Mouse (Mus musculus) spleen, adult 2 months (tissue): ENCODE results near the gene Kcnq5. TPM values are rescaled to one million over a fixed set of nuclear protein-coding genes. Genes with fewer than 3 reads are reported as not detected.

Experiments used
- DNase-seq, 2 experiments: peaks; one replicate each; pipeline versions ENCODE4 v3.0.0 to v3.0.0-alpha.2; 2012 to 2021; ENCODE audit warnings: low spot score in 2 of 2, low read depth in 1 of 2
- H3K27ac ChIP-seq: fragments of 200-500 bp; 2 replicates; pipeline ENCODE4 v1.5.1; 2012; ENCODE audit warnings: low read length, inconsistent platforms; ENCODE audit not compliant: insufficient read depth
- H3K27me3 ChIP-seq: fragments of 200-500 bp; 2 replicates; pipeline ENCODE4 v1.6.1; 2012; ENCODE audit warnings: mild to moderate bottlenecking, moderate library complexity, low read length, inconsistent platforms; ENCODE audit not compliant: control insufficient read depth, insufficient read depth
- H3K36me3 ChIP-seq: fragments of 200-500 bp; 2 replicates; pipeline ENCODE4 v1.6.1; 2012; ENCODE audit warnings: mild to moderate bottlenecking, low read length, inconsistent platforms; ENCODE audit not compliant: control insufficient read depth, insufficient read depth
- H3K4me1 ChIP-seq: fragments of 200-500 bp; 2 replicates; pipeline ENCODE4 v1.6.1; 2011; ENCODE audit warnings: inconsistent platforms; ENCODE audit not compliant: control insufficient read depth, insufficient read depth, insufficient read length
- H3K4me3 ChIP-seq: fragments of 200-500 bp; 2 replicates; pipeline ENCODE4 v1.5.1; 2011; ENCODE audit warnings: mild to moderate bottlenecking, inconsistent platforms; ENCODE audit not compliant: insufficient read depth, insufficient read length; ENCODE audit errors: extremely low read depth
- CTCF ChIP-seq: fragments of 200-500 bp; IDR thresholded peaks from 2 replicates; pipeline ENCODE4 v1.5.1; 2011; ENCODE audit warnings: mild to moderate bottlenecking, inconsistent platforms; ENCODE audit not compliant: insufficient read depth, insufficient read length, insufficient replicate concordance; ENCODE audit errors: extremely low read depth
- POLR2A ChIP-seq: fragments of 200-500 bp; IDR thresholded peaks from 2 replicates; pipeline ENCODE4 v1.6.1; 2011; ENCODE audit warnings: low read depth, low read length, inconsistent platforms
- whole genome bisulfite sequencing: fragments of 180-500 bp; shearing (Covaris S2); methylation state at CpG from one replicate; pipeline ENCODE4 v1.1.7; 2018; 5-methylcytosine and 5-hydroxymethylcytosine counted together
- polyA plus RNA-seq: library from polyadenylated mRNA; depleted of rRNA; stranded (reverse); fragments of >200 nt; gene quantifications from 2 replicates; pipeline ENCODE4 v1.2.3, GENCODE M21; 2012

Kcnq5 gene
- polyA plus RNA-seq, 1 experiment: 0.68 TPM

GRCm38 (mm10) chr1:21962083-21962471, 335 bp upstream of the Kcnq5 start:
- peaks cover 8% of the 10 kb centered on the region for H3K4me1 ChIP-seq
- no peaks in the 10 kb centered on the region for H3K36me3 ChIP-seq
- H3K27ac ChIP-seq: no peak overlapping the region
- DNase-seq: peak in 1 of 2 experiments; percentile 15
- H3K27me3 ChIP-seq: no peaks in the 10 kb centered on the region; the same call in 1 of the 2 replicates
- H3K4me3 ChIP-seq: peak overlapping the region; percentile 67
- no peak for TF ChIP-seq CTCF
- 2% methylated on average over 19 of the region's 19 CpGs for WGBS

DNA sequence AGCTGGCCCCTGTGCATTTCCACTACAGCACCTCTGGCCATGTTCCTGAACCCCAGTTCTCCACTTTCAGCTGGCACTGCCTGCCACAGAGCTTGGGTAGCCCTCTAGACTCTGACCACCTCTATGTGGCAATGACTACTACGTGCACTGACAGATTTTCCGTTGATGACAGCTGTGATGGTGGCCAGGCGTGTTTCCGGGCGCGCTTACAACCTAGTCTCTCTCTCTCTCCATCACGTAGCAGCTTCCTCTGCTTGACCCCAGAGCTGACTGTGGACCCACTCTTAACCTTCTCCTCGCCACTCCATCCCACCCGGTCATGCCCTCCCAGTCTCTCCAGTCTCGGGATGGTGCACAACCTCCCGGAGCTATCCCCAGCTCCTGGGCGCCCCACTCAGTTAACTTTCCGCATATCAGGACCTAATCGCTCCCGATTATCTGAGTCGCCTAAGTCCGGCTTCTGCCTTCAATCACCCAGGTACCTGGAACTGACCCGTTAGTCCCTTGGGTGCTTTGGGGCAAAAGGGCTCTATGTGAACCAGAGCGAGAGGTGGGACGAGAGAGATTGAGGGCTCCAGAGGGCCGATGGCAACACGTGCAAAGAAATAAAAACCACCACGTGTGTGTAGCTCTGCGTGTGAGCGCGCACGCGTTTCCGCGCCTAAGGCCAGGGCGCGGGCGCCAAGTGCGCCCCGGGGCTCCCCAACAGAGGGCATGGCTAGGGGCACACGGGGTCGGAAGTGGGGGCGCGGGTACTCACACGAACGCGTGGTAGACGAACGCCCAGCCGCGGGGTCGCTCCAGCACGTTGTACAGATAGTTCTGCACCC, 1.1 kb downstream of the Kcnq5 start:
- Histone ChIP-seq H3K27me3 (no peaks in the 10 kb centered on the region; the same call in 1 of the 2 replicates), H3K36me3 (no peaks in the 10 kb centered on the region), H3K4me3 (peak overlapping the region; percentile 67), H3K4me1 (peaks cover 8% of the 10 kb centered on the region), H3K27ac (peak overlapping the region; percentile 87)
- no peak for TF ChIP-seq POLR2A
- TF ChIP-seq CTCF: no peak
- WGBS: 1% methylated on average over 47 of the region's 48 CpGs
- DNase-seq: peak; percentile 67 to 68

DNA sequence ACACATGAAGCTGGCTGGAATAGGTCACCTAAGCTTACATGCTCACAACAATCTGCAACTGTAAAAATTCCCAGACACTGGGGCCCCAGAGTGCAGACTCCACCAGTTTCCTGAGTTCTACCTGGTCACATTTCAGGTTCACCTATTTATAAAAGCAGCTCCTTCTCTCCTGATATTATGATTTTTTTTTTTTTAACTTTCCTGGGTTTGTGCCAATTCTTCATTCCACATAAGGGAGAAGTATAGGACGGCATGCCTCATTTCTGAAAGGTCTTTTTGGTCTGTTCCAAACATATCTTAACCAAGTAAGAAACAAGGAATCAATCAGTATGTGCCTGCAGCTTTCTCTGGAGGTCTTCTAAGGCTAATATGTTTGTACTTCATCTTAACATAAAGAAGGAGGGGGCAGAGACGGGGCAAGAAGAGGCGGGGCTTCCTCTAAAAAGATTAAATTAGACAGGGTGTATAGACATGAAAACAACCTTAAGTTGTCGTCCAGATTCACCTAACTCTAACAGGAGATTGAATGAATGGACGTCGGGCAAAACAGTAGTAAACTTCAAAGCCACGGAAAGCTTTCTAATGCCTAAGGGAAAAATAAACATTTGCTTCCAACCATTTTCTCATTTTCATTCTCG, 2.0 kb downstream of the Kcnq5 start:
- H3K27me3 ChIP-seq: no peaks in the 10 kb centered on the region; the same call in 1 of the 2 replicates
- WGBS: 10% methylated on average over 8 of the region's 8 CpGs
- H3K4me1 ChIP-seq: peaks cover 8% of the 10 kb centered on the region
- no peaks in the 10 kb centered on the region for H3K36me3 ChIP-seq
- TF ChIP-seq POLR2A: no peak
- TF ChIP-seq CTCF: no peak
- H3K4me3 ChIP-seq: peak overlapping the region; percentile 67
- DNase-seq: no peak
- H3K27ac ChIP-seq: peak overlapping the region; percentile 87

DNA sequence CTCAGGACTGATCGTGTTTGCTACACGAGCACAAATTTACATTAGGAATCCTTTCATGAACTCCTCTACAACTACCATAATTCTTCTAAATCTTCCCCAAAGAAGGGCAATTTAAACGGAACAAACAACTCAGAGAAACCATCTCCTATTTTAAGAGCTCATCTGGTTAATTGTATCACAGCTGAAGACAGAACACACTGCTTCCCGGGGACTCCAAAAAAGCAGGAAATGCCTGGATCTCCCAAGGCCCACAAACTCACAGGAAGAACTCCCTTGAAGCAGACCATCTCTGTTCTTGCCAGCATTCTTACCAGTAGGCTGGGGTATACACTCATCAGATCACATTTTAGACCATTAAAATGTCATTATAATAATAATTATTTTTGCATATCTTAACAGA, 3.7 kb downstream of the Kcnq5 start:
- Histone ChIP-seq H3K27ac (no peak overlapping the region), H3K4me3 (no peak overlapping the region), H3K27me3 (no peaks in the 10 kb centered on the region; the same call in 1 of the 2 replicates), H3K4me1 (peaks cover 5% of the 10 kb centered on the region), H3K36me3 (no peaks in the 10 kb centered on the region)
- no peak for DNase-seq
- 76% methylated on average over 4 of the region's 4 CpGs for WGBS
- no peak for TF ChIP-seq POLR2A
- no peak for TF ChIP-seq CTCF

DNA sequence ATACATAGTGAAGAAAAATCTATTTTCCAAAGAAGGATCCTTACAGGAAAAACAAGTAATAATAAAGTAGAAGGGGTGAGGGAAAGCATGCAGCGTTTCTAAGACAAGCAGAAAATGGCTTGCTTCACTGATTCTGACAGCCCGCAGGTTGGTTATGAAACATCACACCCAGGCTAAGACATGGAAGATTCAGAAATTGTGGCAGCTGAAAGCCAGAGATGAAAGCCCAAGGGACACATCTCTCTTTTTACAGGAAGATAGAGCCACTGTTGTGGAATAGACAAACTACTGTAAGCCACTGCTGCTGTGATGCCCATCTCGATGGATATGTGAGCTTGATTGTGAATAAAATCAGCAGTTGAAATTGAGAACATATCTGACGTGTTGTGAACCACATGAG, 20.9 kb downstream of the Kcnq5 start:
- no peaks in the 10 kb centered on the region for H3K27me3 ChIP-seq
- TF ChIP-seq POLR2A: no peak
- no peak for TF ChIP-seq CTCF
- no peak for DNase-seq
- no peaks in the 10 kb centered on the region for H3K4me1 ChIP-seq
- 62% methylated on average over 4 of the region's 4 CpGs for whole genome bisulfite sequencing
- no peak overlapping the region for H3K27ac ChIP-seq
- H3K36me3 ChIP-seq: no peaks in the 10 kb centered on the region
- H3K4me3 ChIP-seq: no peak overlapping the region

DNA sequence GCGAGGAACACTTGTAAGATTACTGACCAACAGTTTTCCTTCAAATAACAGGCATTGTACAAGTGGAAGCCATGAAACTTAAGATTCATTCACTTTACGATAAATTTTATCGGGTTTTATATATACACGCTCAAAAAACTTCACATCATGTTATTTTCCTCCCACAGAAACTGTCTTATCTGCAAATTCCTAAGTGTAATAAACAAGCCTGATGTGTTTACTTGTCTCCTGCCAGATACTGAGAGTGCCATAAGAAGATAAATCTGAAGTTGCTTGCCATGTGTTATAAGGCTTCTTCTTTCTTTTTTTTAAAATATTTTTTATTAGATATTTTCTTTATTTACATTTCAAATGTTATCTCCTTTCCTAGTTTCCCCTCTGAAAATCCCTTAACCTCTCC, 34.6 kb downstream of the Kcnq5 start:
- TF ChIP-seq CTCF (no peak), POLR2A (no peak)
- Histone ChIP-seq H3K4me1 (no peaks in the 10 kb centered on the region), H3K36me3 (no peaks in the 10 kb centered on the region), H3K27me3 (no peaks in the 10 kb centered on the region), H3K27ac (no peak overlapping the region), H3K4me3 (no peak overlapping the region)
- 93% methylated on average over 4 of the region's 4 CpGs for WGBS
- no peak for DNase-seq

DNA sequence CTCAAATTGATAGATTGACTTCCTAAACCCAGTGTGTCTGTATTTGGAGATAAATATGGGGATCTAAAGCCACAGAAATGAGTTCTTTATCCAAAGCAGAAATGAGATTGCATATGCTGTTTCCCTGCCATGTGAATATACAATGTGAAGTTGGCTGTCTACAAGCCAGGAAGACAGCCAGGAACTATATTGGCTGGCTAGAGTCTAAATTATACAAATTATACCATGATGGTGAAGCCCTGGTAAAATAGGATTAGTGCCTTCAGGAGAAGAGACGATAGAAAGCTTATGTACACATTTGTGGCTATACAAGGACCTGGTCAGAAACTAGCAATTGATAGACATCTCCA, 38.5 kb downstream of the Kcnq5 start:
- 96% methylated on average over 1 of the region's 1 CpGs for WGBS
- TF ChIP-seq CTCF (no peak), POLR2A (no peak)
- Histone ChIP-seq H3K4me3 (no peak overlapping the region), H3K4me1 (no peaks in the 10 kb centered on the region), H3K27me3 (no peaks in the 10 kb centered on the region), H3K27ac (no peak overlapping the region), H3K36me3 (no peaks in the 10 kb centered on the region)
- DNase-seq: no peak
